Mouse (Mus musculus) thymus, adult 2 months (tissue): ENCODE measurements around the gene Bbs1. TPM values are rescaled to one million over a fixed set of nuclear protein-coding genes. Genes with fewer than 3 reads are reported as not detected.

Experiments used
- DNase-seq: peaks from one replicate; pipeline ENCODE4 v3.0.0; 2021
- H3K27ac ChIP-seq: fragments of 200-500 bp; 2 replicates; pipeline ENCODE4 v1.5.1; 2012; ENCODE audit warnings: low read length, control low read depth; ENCODE audit not compliant: control insufficient read depth, insufficient read depth
- H3K27me3 ChIP-seq: fragments of 200-500 bp; 2 replicates; pipeline ENCODE4 v1.6.1; 2012; ENCODE audit warnings: mild to moderate bottlenecking, low read length, moderate library complexity, mixed read lengths; ENCODE audit not compliant: control insufficient read depth, insufficient read depth
- H3K36me3 ChIP-seq: fragments of 200-500 bp; 2 replicates; pipeline ENCODE4 v1.6.1; 2012; ENCODE audit warnings: mild to moderate bottlenecking, low read length, moderate library complexity; ENCODE audit not compliant: control insufficient read depth, insufficient read depth
- H3K4me1 ChIP-seq: fragments of 200-500 bp; replicated peaks from 2 replicates; pipeline ENCODE4 v1.6.1; 2012; ENCODE audit warnings: low read length; ENCODE audit not compliant: control insufficient read depth, insufficient read depth
- H3K4me3 ChIP-seq: fragments of 200-500 bp; 2 replicates; pipeline ENCODE4 v1.5.1; 2012; ENCODE audit warnings: mild to moderate bottlenecking, low read length, control low read depth, moderate library complexity; ENCODE audit not compliant: control insufficient read depth, insufficient read depth
- CTCF ChIP-seq: fragments of 200-500 bp; IDR thresholded peaks from 2 replicates; pipeline ENCODE4 v1.5.1; 2012; ENCODE audit warnings: mild to moderate bottlenecking, control low read depth, low read length, moderate library complexity, borderline replicate concordance; ENCODE audit not compliant: control insufficient read depth, poor library complexity, insufficient read depth; ENCODE audit errors: extremely low read depth
- POLR2A ChIP-seq: fragments of 200-500 bp; IDR thresholded peaks from 2 replicates; pipeline ENCODE4 v1.6.1; 2012; ENCODE audit warnings: mild to moderate bottlenecking, low read length, control low read depth, moderate library complexity; ENCODE audit not compliant: control insufficient read depth, poor library complexity, insufficient read depth; ENCODE audit errors: extremely low read depth
- WGBS: fragments of 180-500 bp; shearing (Covaris S2); methylation state at CpG from one replicate; pipeline ENCODE4 v1.1.7; 2018; 5-methylcytosine and 5-hydroxymethylcytosine counted together
- polyA plus RNA-seq: library from polyadenylated mRNA; depleted of rRNA; stranded (reverse); fragments of >200 nt; gene quantifications from 2 replicates; pipeline ENCODE4 v1.2.3, GENCODE M21; 2012

Gene Bbs1
- polyA plus RNA-seq, 1 experiment = 2.8 TPM

DNA sequence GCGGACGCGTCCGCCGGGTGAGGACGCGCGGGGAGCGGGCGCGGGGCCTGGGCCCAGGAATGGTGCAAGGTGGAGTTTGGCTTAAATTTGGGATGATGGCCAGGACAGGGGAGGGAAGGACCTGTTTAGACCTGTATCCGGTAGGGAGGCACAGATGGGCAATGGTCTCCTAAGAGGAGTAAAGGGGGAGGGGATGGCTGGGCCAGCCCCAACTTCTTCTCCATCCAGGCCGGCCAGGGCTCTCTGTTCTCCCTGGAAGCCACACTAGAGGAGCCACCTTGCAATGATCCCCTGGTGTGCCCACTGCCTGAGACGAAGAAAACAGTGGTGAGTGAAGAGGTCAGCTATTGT lies 51.0 kb downstream of the Bbs1 start:
- no peak for DNase-seq
- no peak for TF ChIP-seq POLR2A
- no peak for TF ChIP-seq CTCF
- no peaks in the 10 kb centered on the region for H3K36me3 ChIP-seq
- H3K27me3 ChIP-seq = peaks cover 6% of the 10 kb centered on the region; the same call in 1 of the 2 replicates
- no peak overlapping the region for H3K27ac ChIP-seq
- WGBS = 22% methylated on average over 14 of the region's 14 CpGs
- H3K4me1 ChIP-seq = no peaks in the 10 kb centered on the region
- peak overlapping the region; percentile 12 for H3K4me3 ChIP-seq

GRCm38 (mm10) chr19:4854552-4855469 lies 51.6 kb downstream of the Bbs1 start, which contains the start of gene Ctsf:
TSS of gene Ctsf (plus strand) at chr19:4855130.
- TF ChIP-seq POLR2A (no peak), CTCF (no peak)
- Histone ChIP-seq H3K36me3 (no peaks in the 10 kb centered on the region), H3K27ac (no peak within 1 kb of the TSS), H3K4me1 (no peaks in the 10 kb centered on the region), H3K4me3 (peak within 1 kb of the TSS; percentile 12), H3K27me3 (peaks cover 6% of the 10 kb centered on the region; the same call in 1 of the 2 replicates)
- DNase-seq = no peak
- WGBS = 7% methylated on average over 45 of the region's 45 CpGs

DNA sequence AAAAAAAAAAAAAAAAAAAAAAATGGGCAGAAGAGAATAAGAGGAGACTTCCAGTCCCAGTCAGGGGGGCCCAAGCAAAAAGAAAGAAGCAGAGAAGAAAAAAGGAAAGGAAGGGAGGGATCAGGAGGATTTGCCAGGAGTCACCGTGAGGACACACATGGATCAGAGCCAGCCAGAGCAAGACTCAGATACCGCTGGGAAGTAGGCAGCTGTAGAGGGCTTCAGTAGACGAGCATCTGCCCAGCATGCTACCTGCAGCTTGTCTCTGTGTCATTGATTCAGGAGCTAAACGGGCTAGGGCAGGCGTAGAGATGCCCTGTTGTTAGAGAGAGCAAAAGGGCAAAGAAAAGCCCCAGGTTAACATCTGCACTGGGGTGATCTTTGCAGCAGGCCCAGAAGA lies 56.1 kb downstream of the Bbs1 start:
- WGBS = 76% methylated on average over 5 of the region's 5 CpGs
- TF ChIP-seq CTCF (no peak), POLR2A (no peak)
- H3K4me1 ChIP-seq = no peaks in the 10 kb centered on the region
- H3K27ac ChIP-seq = no peak overlapping the region
- DNase-seq = no peak
- H3K36me3 ChIP-seq = no peaks in the 10 kb centered on the region
- no peak overlapping the region for H3K4me3 ChIP-seq
- H3K27me3 ChIP-seq = peaks cover 6% of the 10 kb centered on the region; the same call in 1 of the 2 replicates

DNA sequence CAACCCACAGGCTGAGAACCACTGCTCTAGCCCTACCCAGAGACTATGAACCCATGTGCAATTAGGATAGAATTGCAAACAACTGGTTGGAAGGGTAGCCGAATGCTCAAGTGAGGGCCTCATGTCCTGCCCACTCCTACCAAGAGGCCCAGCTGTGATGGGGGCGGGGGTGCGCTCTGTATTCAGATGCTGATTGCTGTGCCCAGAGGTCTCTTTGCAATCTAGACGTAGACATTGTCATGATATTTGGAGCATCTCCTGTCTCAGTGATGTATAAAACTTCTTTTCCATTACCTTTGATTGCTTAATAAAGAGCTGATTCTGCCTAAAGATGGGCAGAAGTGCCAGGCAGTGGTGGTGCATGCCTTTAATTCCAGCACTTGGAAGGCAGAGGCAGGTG lies 56.6 kb downstream of the Bbs1 start:
- H3K36me3 ChIP-seq = no peaks in the 10 kb centered on the region
- 87% methylated on average over 4 of the region's 4 CpGs for WGBS
- peaks cover 6% of the 10 kb centered on the region; the same call in 1 of the 2 replicates for H3K27me3 ChIP-seq
- TF ChIP-seq POLR2A (no peak), CTCF (no peak)
- H3K4me1 ChIP-seq = no peaks in the 10 kb centered on the region
- no peak for DNase-seq
- no peak overlapping the region for H3K4me3 ChIP-seq
- H3K27ac ChIP-seq = no peak overlapping the region

GRCm38 (mm10) chr19:4847490-4847889 lies 58.9 kb downstream of the Bbs1 start:
- H3K27ac ChIP-seq = no peak overlapping the region
- TF ChIP-seq POLR2A (no peak), CTCF (no peak)
- H3K4me3 ChIP-seq = no peak overlapping the region
- DNase-seq = peak; percentile 27
- H3K27me3 ChIP-seq = no peaks in the 10 kb centered on the region
- 23% methylated on average over 7 of the region's 7 CpGs for WGBS
- H3K4me1 ChIP-seq = no peaks in the 10 kb centered on the region
- no peaks in the 10 kb centered on the region for H3K36me3 ChIP-seq

DNA sequence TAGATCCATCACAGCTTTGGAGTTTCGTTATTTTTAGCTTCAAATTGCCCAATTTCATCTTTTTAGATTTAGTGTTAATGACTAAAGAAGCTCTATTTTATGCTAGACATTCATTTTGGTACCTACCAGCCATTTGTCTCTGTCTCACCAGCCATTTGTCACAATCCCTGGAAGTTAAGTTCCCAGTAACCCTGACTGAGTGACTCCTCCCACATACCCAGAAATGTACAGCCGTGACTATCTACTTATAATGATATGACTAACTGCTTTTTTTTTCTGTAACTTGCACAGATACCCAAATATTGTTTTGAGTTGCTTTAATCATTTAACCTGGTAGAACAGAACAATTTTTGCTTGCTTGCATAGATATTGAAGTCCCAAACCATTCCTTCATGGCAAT lies 60.6 kb downstream of the Bbs1 start:
- WGBS = 85% methylated on average over 2 of the region's 2 CpGs
- no peaks in the 10 kb centered on the region for H3K4me1 ChIP-seq
- no peak for TF ChIP-seq CTCF
- TF ChIP-seq POLR2A = no peak

More for the DNA sequence above, 60.6 kb downstream of the Bbs1 start:
- no peak for DNase-seq
- Histone ChIP-seq H3K36me3 (no peaks in the 10 kb centered on the region), H3K27me3 (no peaks in the 10 kb centered on the region; the same call in 1 of the 2 replicates), H3K4me3 (no peak overlapping the region), H3K27ac (no peak overlapping the region)
